Mouse (Mus musculus) midbrain, embryonic 10.5 days (tissue): ENCODE measurements at regions not wholly inside any gene's neighbourhood (a gene's known extent, or its start where the extent isn't known, plus 50 kb on each side); places are given as distances from the start of the nearest gene placed in this dataset.
"Not testable (repeated sequence)": the region's sequence is repeated elsewhere in the genome, so short reads cannot be mapped to it uniquely, and the experiment has no call there.

ENCODE experiments used
- DNase-seq: peaks from one replicate; pipeline ENCODE4 v3.0.0-alpha.2; 2017; ENCODE audit warnings: low spot score
- H3K27ac ChIP-seq: fragments of 300-500 bp; sonication (generic); replicated peaks from 2 replicates; pipeline ENCODE4 v1.5.1; 2016; ENCODE audit warnings: mild to moderate bottlenecking
- H3K27me3 ChIP-seq: fragments of 300-500 bp; sonication (generic); 2 replicates; pipeline ENCODE4 v1.6.1; 2016; ENCODE audit warnings: low read depth, mild to moderate bottlenecking; ENCODE audit not compliant: poor library complexity, severe bottlenecking
- H3K36me3 ChIP-seq: fragments of 300-500 bp; sonication (generic); 2 replicates; pipeline ENCODE4 v1.6.1; 2016; ENCODE audit warnings: mild to moderate bottlenecking, moderate library complexity
- H3K4me1 ChIP-seq: fragments of 300-500 bp; sonication (generic); 2 replicates; pipeline ENCODE4 v1.6.1; 2016
- H3K4me3 ChIP-seq: fragments of 300-500 bp; sonication (generic); 2 replicates; pipeline ENCODE4 v1.5.1; 2016; ENCODE audit warnings: mild to moderate bottlenecking, moderate library complexity
- H3K9me3 ChIP-seq: fragments of 300-500 bp; sonication (generic); replicated peaks from 2 replicates; pipeline ENCODE4 v1.6.1; 2016; ENCODE audit warnings: mild to moderate bottlenecking
- WGBS: fragments of 180-500 bp; shearing (Covaris S2); methylation state at CpG from one replicate; pipeline ENCODE4 v1.1.7; 2016; 5-methylcytosine and 5-hydroxymethylcytosine counted together

- H3K9me3 ChIP-seq = no peaks in the 10 kb centered on the region
- no peak overlapping the region for H3K27ac ChIP-seq
- no peak overlapping the region for H3K4me3 ChIP-seq
- no peak for DNase-seq
- WGBS = 87% methylated on average over 1 of the region's 1 CpGs
- H3K4me1 ChIP-seq = peaks cover 1% of the 10 kb centered on the region; the same call in 1 of the 2 replicates
- H3K36me3 ChIP-seq = no peaks in the 10 kb centered on the region
- no peaks in the 10 kb centered on the region for H3K27me3 ChIP-seq
Observed at GRCm38 (mm10) chr1:164526748-164527147, 68.6 kb upstream of the Atp1b1 start.

GRCm38 (mm10) chr1:164522377-164523150 lies 64.4 kb upstream of the Atp1b1 start:
- Histone ChIP-seq H3K36me3 (no peaks in the 10 kb centered on the region), H3K27me3 (no peaks in the 10 kb centered on the region), H3K4me3 (no peak overlapping the region), H3K9me3 (no peaks in the 10 kb centered on the region), H3K27ac (no peak overlapping the region), H3K4me1 (no peaks in the 10 kb centered on the region)
- 90% methylated on average over 3 of the region's 3 CpGs for WGBS
- DNase-seq = no peak

GRCm38 (mm10) chr1:164521371-164522130 lies 63.4 kb upstream of the Atp1b1 start:
- H3K4me1 ChIP-seq = no peaks in the 10 kb centered on the region
- H3K27me3 ChIP-seq = no peaks in the 10 kb centered on the region
- WGBS = 89% methylated on average over 6 of the region's 6 CpGs
- DNase-seq = no peak
- no peaks in the 10 kb centered on the region for H3K36me3 ChIP-seq
- H3K27ac ChIP-seq = no peak overlapping the region
- H3K4me3 ChIP-seq = no peak overlapping the region
- H3K9me3 ChIP-seq = no peaks in the 10 kb centered on the region

GRCm38 (mm10) chr1:164518866-164519265 lies 60.7 kb upstream of the Atp1b1 start:
- H3K27ac ChIP-seq = no peak overlapping the region
- WGBS = 93% methylated on average over 3 of the region's 3 CpGs
- no peak overlapping the region for H3K4me3 ChIP-seq
- no peak for DNase-seq
- no peaks in the 10 kb centered on the region for H3K9me3 ChIP-seq
- no peaks in the 10 kb centered on the region for H3K4me1 ChIP-seq
- no peaks in the 10 kb centered on the region for H3K27me3 ChIP-seq
- H3K36me3 ChIP-seq = no peaks in the 10 kb centered on the region

GRCm38 (mm10) chr1:164518308-164518707 lies 60.2 kb upstream of the Atp1b1 start:
- no peaks in the 10 kb centered on the region for H3K27me3 ChIP-seq
- H3K4me3 ChIP-seq = no peak overlapping the region
- no peak overlapping the region for H3K27ac ChIP-seq
- DNase-seq = no peak
- H3K9me3 ChIP-seq = no peaks in the 10 kb centered on the region
- 86% methylated on average over 4 of the region's 4 CpGs for WGBS
- H3K4me1 ChIP-seq = no peaks in the 10 kb centered on the region
- no peaks in the 10 kb centered on the region for H3K36me3 ChIP-seq

- not testable (repeated sequence) for H3K36me3 ChIP-seq, H3K4me3 ChIP-seq, H3K9me3 ChIP-seq, H3K4me1 ChIP-seq, DNase-seq, H3K27me3 ChIP-seq, H3K27ac ChIP-seq
- WGBS = 94% methylated on average over 2 of the region's 2 CpGs
Observed at GRCm38 (mm10) chr1:164517362-164517761, 59.2 kb upstream of the Atp1b1 start.

GRCm38 (mm10) chr1:164511628-164512385 lies 53.7 kb upstream of the Atp1b1 start:
- no peak overlapping the region for H3K4me3 ChIP-seq
- no peak for DNase-seq
- H3K9me3 ChIP-seq = no peaks in the 10 kb centered on the region
- WGBS = 88% methylated on average over 7 of the region's 7 CpGs
- no peaks in the 10 kb centered on the region for H3K27me3 ChIP-seq
- peaks cover 15% of the 10 kb centered on the region for H3K4me1 ChIP-seq
- no peak overlapping the region for H3K27ac ChIP-seq
- H3K36me3 ChIP-seq = no peaks in the 10 kb centered on the region

- 88% methylated on average over 1 of the region's 1 CpGs for WGBS
- H3K27me3 ChIP-seq = no peaks in the 10 kb centered on the region
Observed at GRCm38 (mm10) chr1:164509226-164509625, 51.1 kb upstream of the Atp1b1 start.

GRCm38 (mm10) chr1:164508556-164508955 lies 50.4 kb upstream of the Atp1b1 start:
- no peak overlapping the region for H3K4me3 ChIP-seq
- H3K27ac ChIP-seq = no peak overlapping the region
- peaks cover 15% of the 10 kb centered on the region for H3K4me1 ChIP-seq
- DNase-seq = no peak
- H3K9me3 ChIP-seq = no peaks in the 10 kb centered on the region
- 79% methylated on average over 8 of the region's 8 CpGs for WGBS
- no peaks in the 10 kb centered on the region for H3K36me3 ChIP-seq
- no peaks in the 10 kb centered on the region for H3K27me3 ChIP-seq

More at GRCm38 (mm10) chr1:164509226-164509625, 51.1 kb upstream of the Atp1b1 start:
- Histone ChIP-seq H3K27ac (no peak overlapping the region), H3K9me3 (no peaks in the 10 kb centered on the region), H3K4me1 (peaks cover 15% of the 10 kb centered on the region), H3K36me3 (no peaks in the 10 kb centered on the region), H3K4me3 (no peak overlapping the region)
- DNase-seq = no peak

GRCm38 (mm10) chr1:164508106-164508505 lies 50.0 kb upstream of the Atp1b1 start:
- Histone ChIP-seq H3K36me3 (no peaks in the 10 kb centered on the region), H3K27me3 (no peaks in the 10 kb centered on the region), H3K9me3 (no peaks in the 10 kb centered on the region), H3K4me1 (peaks cover 15% of the 10 kb centered on the region), H3K4me3 (no peak overlapping the region), H3K27ac (peak overlapping the region; percentile 38; the same call in 1 of the 2 replicates)
- 25% methylated on average over 5 of the region's 5 CpGs for WGBS
- no peak for DNase-seq
